Comparison of ENCODE assay signal across 20 mouse cellular contexts in the genomic region with DNA sequence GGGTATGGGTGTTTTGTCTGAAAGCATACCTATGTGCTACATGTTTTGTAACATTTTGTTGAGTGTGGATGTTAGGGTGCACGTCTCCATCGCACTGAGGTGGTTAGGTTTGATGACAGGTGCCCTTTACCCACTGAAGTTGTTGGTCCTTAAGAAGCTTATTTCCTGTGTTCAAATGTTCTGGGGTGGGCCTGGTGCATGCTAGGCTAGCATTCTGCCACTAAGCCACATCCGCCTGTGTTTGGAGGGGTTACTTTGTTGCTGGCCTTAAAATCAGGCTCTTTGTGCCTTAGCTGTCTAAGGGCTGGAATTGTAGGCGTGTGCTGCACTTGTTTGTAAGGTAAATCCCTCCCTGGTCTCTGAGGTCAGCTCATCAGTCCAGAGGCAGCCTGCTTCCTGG. TPM values are rescaled to one million over a fixed set of nuclear protein-coding genes. Genes with fewer than 3 reads are reported as not detected.
DNase-seq lines count a peak whose midpoint lies in the region; ATAC-seq and TF ChIP-seq lines count a peak whose summit lies in the region.
"Had no signal": no experiment of that assay in that cellular context is flagged by ENCODE, and none has a peak within 500 bp of the region (broad histone marks: within the 10 kb centered on the region; RNA-seq: fewer than 3 reads in every experiment).

No protein-coding gene starts in this region.

- 80% methylated on average over 4 of the region's 4 CpGs for WGBS in spleen, adult 2 months
- 97% methylated on average over 4 of the region's 4 CpGs for WGBS in midbrain, embryonic 15.5 days

- peak; percentile 21 to 25 for DNase-seq in spleen, adult 2 months (ENCODE audit: low read depth in 1 of 2, low spot score in 2 of 2)
- DNase-seq in spleen, postnatal 4 days (ENCODE audit: low spot score in 2 of 2): no peak
- DNase-seq in thymus, postnatal 10 days (ENCODE audit: low spot score in 2 of 2): peak; percentile 49 to 61
- no peak for DNase-seq in cerebellum, postnatal 14 days
- DNase-seq in kidney, adult 9 months: no peak
- DNase-seq: adrenal gland, postnatal 25 days; cerebellum, adult 8-10 months; gastrocnemius, adult 2 months; kidney, adult 8-10 months; kidney, postnatal 14 days; liver, postnatal 0 days; retina, postnatal 1 day; right cerebral cortex, postnatal 4 days had no signal

- H3K27ac ChIP-seq in spleen, adult 2 months (ENCODE audit: insufficient read depth, low read length): peak overlapping the region; percentile 52
- no peak overlapping the region for H3K27ac ChIP-seq in midbrain, embryonic 15.5 days
- H3K27ac ChIP-seq: forebrain, embryonic 10.5 days; gastrocnemius, adult 2 months; hindbrain, embryonic 12.5 days; intestine, embryonic 15.5 days had no signal

- ATAC-seq in megakaryocyte, adult 5-6 weeks (ENCODE audit: poor library complexity, severe bottlenecking): peak; percentile 35; the same call in 1 of the 2 replicates
- ATAC-seq in midbrain, embryonic 15.5 days (replicated peaks): no peak
- ATAC-seq: intestine, embryonic 15.5 days; liver, postnatal 0 days; lung, postnatal 0 days had no signal

- no peak for TF ChIP-seq POLR2A in spleen, adult 2 months (IDR thresholded peaks at IDR 0.05; ENCODE audit: low read depth, low read length)

- H3K4me3 ChIP-seq in spleen, adult 2 months (ENCODE audit: extremely low read depth, insufficient read depth, insufficient read length): no peak overlapping the region
- H3K4me3 ChIP-seq in midbrain, embryonic 15.5 days: no peak overlapping the region
- H3K4me3 ChIP-seq: forebrain, embryonic 10.5 days; gastrocnemius, adult 2 months; hindbrain, embryonic 12.5 days; intestine, embryonic 15.5 days had no signal

- no peaks in the 10 kb centered on the region for H3K9me3 ChIP-seq in midbrain, embryonic 15.5 days
- H3K9me3 ChIP-seq: forebrain, embryonic 10.5 days; hindbrain, embryonic 12.5 days; intestine, embryonic 15.5 days had no signal

- no peaks in the 10 kb centered on the region for H3K27me3 ChIP-seq in spleen, adult 2 months (ENCODE audit: control insufficient read depth, insufficient read depth, low read length)
- H3K27me3 ChIP-seq in midbrain, embryonic 15.5 days (replicated peaks): no peaks in the 10 kb centered on the region
- H3K27me3 ChIP-seq: hindbrain, embryonic 12.5 days; intestine, embryonic 15.5 days had no signal

- no peaks in the 10 kb centered on the region for H3K4me1 ChIP-seq in spleen, adult 2 months (ENCODE audit: control insufficient read depth, insufficient read depth, insufficient read length)
- H3K4me1 ChIP-seq in midbrain, embryonic 15.5 days: no peaks in the 10 kb centered on the region
- H3K4me1 ChIP-seq: hindbrain, embryonic 12.5 days had no signal

- no peak for TF ChIP-seq CTCF in spleen, adult 2 months (IDR thresholded peaks at IDR 0.05; ENCODE audit: extremely low read depth, insufficient read depth, insufficient read length, insufficient replicate concordance)

- peaks cover 51% of the 10 kb centered on the region for H3K36me3 ChIP-seq in spleen, adult 2 months (ENCODE audit: control insufficient read depth, insufficient read depth, low read length)
- peaks cover 33% of the 10 kb centered on the region for H3K36me3 ChIP-seq in midbrain, embryonic 15.5 days (replicated peaks)

- no peak overlapping the region for H3K9ac ChIP-seq in midbrain, embryonic 15.5 days
- H3K9ac ChIP-seq: hindbrain, embryonic 12.5 days; intestine, embryonic 15.5 days; liver, postnatal 0 days had no signal

- no peak overlapping the region for H3K4me2 ChIP-seq in midbrain, embryonic 15.5 days
- H3K4me2 ChIP-seq: hindbrain, embryonic 12.5 days; intestine, embryonic 15.5 days; midbrain, embryonic 11.5 days had no signal

RNA-seq across cellular contexts. Expression of a gene that starts 17.5 kb away (rescaled TPM):
- polyA plus RNA-seq in spleen, adult 2 months (2012; rRNA removed): 110 and 140 TPM in 2 replicates
- total RNA-seq in megakaryocyte, adult 5-6 weeks (2015): 22.6 and 31.3 TPM in 2 replicates
- 13.6 and 20.2 TPM in 2 replicates for total RNA-seq in megakaryocyte, adult 5-6 weeks (2017)
- polyA plus RNA-seq in midbrain, embryonic 15.5 days (2015; fragmentation: Nextera tagmentation; extraction: Ambion mirVana): 180 and 186 TPM in 2 replicates

Comparison
In these comparisons a context has a peak if more than half of its experiments do, and no peak if none do; other contexts are left out.
1. DNase-seq: peak in spleen, adult 2 months (2 of 2) and thymus, postnatal 10 days (2 of 2); none in spleen, postnatal 4 days (0 of 2), cerebellum, postnatal 14 days (0 of 2) and kidney, adult 9 months (single experiment).